Mouse (Mus musculus) forebrain, embryonic 16.5 days (tissue): ENCODE results near the gene Lcp2. TPM values are rescaled to one million over a fixed set of nuclear protein-coding genes. Genes with fewer than 3 reads are reported as not detected.

Experiments
- ATAC-seq: fragments of 200-750 bp; cut with Nextera tagmentation; 2 replicates; pipeline ENCODE4 v1.8.0; 2017; ENCODE audit warnings: mild to moderate bottlenecking, moderate library complexity
- H3K27ac ChIP-seq: fragments of 300-500 bp; sonication (generic); 2 replicates; pipeline ENCODE4 v1.5.1; 2014; ENCODE audit warnings: low read length, control low read depth
- H3K27me3 ChIP-seq: fragments of 300-500 bp; sonication (generic); replicated peaks from 2 replicates; pipeline ENCODE4 v1.6.1; 2014; ENCODE audit warnings: low read length; ENCODE audit not compliant: control insufficient read depth, insufficient read depth
- H3K36me3 ChIP-seq: fragments of 300-500 bp; sonication (generic); 2 replicates; pipeline ENCODE4 v1.6.1; 2014; ENCODE audit not compliant: control insufficient read depth, insufficient read depth
- H3K4me1 ChIP-seq: fragments of 300-500 bp; sonication (generic); replicated peaks from 2 replicates; pipeline ENCODE4 v1.6.1; 2014; ENCODE audit warnings: low read length; ENCODE audit not compliant: control insufficient read depth, insufficient read depth
- H3K4me2 ChIP-seq: fragments of 300-500 bp; sonication (generic); 2 replicates; pipeline ENCODE4 v1.6.1; 2014; ENCODE audit warnings: mild to moderate bottlenecking, low read length, control low read depth
- H3K4me3 ChIP-seq: fragments of 300-500 bp; sonication (generic); replicated peaks from 2 replicates; pipeline ENCODE4 v1.5.1; 2014; ENCODE audit warnings: mild to moderate bottlenecking, low read length, control low read depth
- H3K9ac ChIP-seq: fragments of 300-500 bp; sonication (generic); replicated peaks from 2 replicates; pipeline ENCODE4 v1.6.1; 2014; ENCODE audit warnings: low read depth, low read length, control low read depth
- H3K9me3 ChIP-seq: fragments of 300-500 bp; sonication (generic); 2 replicates; pipeline ENCODE4 v1.6.1; 2016; ENCODE audit warnings: low read length; ENCODE audit not compliant: control insufficient read depth
- WGBS: fragments of 180-500 bp; shearing (Covaris S2); extraction: QIAGEN DNeasy Blood & Tissue Kit; methylation state at CpG from one replicate; pipeline ENCODE4 v1.1.7; 2014; 5-methylcytosine and 5-hydroxymethylcytosine counted together
- polyA plus RNA-seq: library from polyadenylated mRNA; unstranded; fragments of >200 nt; fragmentation: Nextera tagmentation; extraction: Ambion mirVana; gene quantifications from 2 replicates; pipeline ENCODE4 v1.2.1, GENCODE M21; 2015

The Lcp2 gene
- polyA plus RNA-seq, 1 experiment from 2014 or later, result 1.8 TPM

DNA sequence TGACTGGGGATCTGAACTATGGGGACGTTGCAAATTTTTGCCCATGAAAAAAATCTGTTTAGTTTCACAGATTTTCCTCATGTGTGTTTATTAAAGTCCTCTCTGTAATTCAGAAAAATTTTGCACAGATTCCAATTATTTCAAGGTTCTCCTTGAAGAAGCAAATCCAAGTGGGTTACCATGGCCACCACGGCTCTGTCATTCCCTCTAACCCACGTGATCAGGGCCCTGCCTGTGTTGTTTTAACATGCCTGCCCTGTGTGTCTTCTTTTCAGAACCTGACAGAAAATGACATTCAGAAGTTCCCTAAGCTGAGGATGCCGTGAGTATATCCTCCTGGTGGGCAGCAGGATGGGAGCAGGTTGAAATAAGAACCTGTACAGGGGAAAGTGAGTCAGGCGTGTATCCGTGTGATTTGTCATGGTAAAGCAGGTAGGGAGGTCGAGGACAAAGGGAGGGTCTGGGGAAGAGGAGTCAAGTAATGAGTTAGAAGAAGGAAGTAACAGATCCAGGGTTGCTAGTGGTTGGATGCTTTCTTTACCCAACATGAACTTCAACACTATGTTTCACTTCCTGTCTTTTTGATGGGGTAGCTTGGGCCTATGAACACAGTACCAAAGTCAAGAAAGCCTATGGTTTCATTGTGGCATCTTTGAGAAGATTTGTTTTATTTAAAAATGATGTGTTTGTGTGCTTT lies 7.5 kb downstream of the Lcp2 start:
- Histone ChIP-seq H3K4me3 (no peak overlapping the region), H3K36me3 (no peaks in the 10 kb centered on the region), H3K4me1 (no peaks in the 10 kb centered on the region), H3K27me3 (no peaks in the 10 kb centered on the region), H3K9me3 (no peaks in the 10 kb centered on the region), H3K9ac (no peak overlapping the region), H3K27ac (no peak overlapping the region), H3K4me2 (no peak overlapping the region)
- no peak for ATAC-seq
- 83% methylated on average over 7 of the region's 7 CpGs for WGBS

DNA sequence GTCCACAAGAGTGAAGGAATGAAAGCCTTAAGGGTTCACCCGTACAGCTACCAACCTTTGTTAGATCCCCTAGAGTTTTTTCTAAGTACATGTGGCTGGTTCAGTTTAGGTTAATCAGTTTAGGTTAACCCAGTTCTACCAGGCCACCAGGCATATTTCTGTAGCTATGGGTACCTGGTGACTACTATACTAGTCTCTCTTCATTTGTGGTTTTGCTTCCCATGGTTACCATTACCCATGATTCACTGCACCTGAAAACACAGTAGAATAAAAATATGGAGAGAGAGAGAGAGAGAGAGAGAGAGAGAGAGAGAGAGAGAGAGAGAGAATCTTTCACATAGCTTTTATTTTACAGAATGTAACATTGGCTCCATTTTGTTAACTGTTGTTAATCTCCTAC lies 10.0 kb downstream of the Lcp2 start:
- H3K36me3 ChIP-seq, result no peaks in the 10 kb centered on the region
- H3K4me1 ChIP-seq, result no peaks in the 10 kb centered on the region
- H3K9me3 ChIP-seq, result no peaks in the 10 kb centered on the region
- H3K27me3 ChIP-seq, result no peaks in the 10 kb centered on the region
- no peak overlapping the region for H3K4me2 ChIP-seq
- 77% methylated on average over 1 of the region's 1 CpGs for WGBS
- H3K27ac ChIP-seq, result no peak overlapping the region
- no peak for ATAC-seq
- H3K9ac ChIP-seq, result no peak overlapping the region
- H3K4me3 ChIP-seq, result no peak overlapping the region

GRCm38 (mm10) chr11:34058332-34058731 lies 11.6 kb downstream of the Lcp2 start:
- Histone ChIP-seq H3K36me3 (no peaks in the 10 kb centered on the region), H3K27ac (no peak overlapping the region), H3K4me1 (no peaks in the 10 kb centered on the region), H3K9ac (no peak overlapping the region), H3K9me3 (no peaks in the 10 kb centered on the region), H3K27me3 (no peaks in the 10 kb centered on the region), H3K4me3 (no peak overlapping the region), H3K4me2 (no peak overlapping the region)
- ATAC-seq, result no peak

GRCm38 (mm10) chr11:34058960-34059359 lies 12.2 kb downstream of the Lcp2 start:
- H3K27ac ChIP-seq, result no peak overlapping the region
- no peak for ATAC-seq
- 92% methylated on average over 6 of the region's 6 CpGs for WGBS
- H3K36me3 ChIP-seq, result no peaks in the 10 kb centered on the region
- no peak overlapping the region for H3K4me2 ChIP-seq
- no peak overlapping the region for H3K9ac ChIP-seq
- no peaks in the 10 kb centered on the region for H3K9me3 ChIP-seq
- H3K27me3 ChIP-seq, result no peaks in the 10 kb centered on the region
- no peak overlapping the region for H3K4me3 ChIP-seq
- no peaks in the 10 kb centered on the region for H3K4me1 ChIP-seq

DNA sequence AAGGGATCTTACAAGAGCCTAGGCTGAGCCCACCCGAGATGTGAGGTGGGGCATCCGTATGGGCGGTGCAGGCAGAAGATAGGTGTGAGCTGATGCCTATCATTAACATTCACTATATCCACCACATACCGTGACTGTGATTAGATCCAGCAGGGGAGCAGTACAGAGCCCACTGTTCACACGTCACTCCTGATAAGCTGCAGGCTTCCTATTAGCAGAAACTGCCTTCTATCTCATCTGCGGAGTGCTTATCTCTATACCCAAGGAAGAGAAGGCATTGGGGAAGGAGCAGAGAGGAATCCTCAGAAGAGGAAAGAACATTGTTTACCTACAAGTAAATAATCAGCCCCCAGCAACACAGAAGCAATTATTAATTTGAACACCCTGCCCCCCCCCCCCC lies 15.0 kb downstream of the Lcp2 start:
- no peak overlapping the region for H3K27ac ChIP-seq
- no peak overlapping the region for H3K4me3 ChIP-seq
- no peak for ATAC-seq
- H3K27me3 ChIP-seq, result no peaks in the 10 kb centered on the region
- H3K9ac ChIP-seq, result no peak overlapping the region
- no peaks in the 10 kb centered on the region for H3K9me3 ChIP-seq
- no peaks in the 10 kb centered on the region for H3K4me1 ChIP-seq
- WGBS, result 62% methylated on average over 6 of the region's 6 CpGs
- H3K4me2 ChIP-seq, result no peak overlapping the region
- H3K36me3 ChIP-seq, result no peaks in the 10 kb centered on the region

DNA sequence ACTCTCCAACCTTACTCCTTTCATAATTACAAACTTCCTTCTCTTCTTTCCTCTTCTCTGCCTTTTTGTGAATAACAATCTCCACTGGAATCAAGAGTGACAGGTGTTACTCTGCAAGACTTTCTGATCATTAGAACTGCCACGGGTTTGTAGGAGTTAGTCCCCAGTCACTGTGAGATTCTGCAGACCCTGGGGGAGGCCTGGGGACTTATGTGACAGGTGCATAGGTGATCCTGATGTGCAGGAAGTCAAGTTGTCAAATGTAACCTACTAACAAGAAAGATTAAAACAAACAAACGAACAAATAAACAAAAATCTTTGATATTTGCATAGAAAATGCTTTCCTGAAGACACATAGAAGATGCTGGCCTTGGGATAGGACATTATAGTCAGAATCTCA lies 16.5 kb downstream of the Lcp2 start:
- no peak overlapping the region for H3K4me2 ChIP-seq
- H3K36me3 ChIP-seq, result no peaks in the 10 kb centered on the region
- H3K9ac ChIP-seq, result no peak overlapping the region
- ATAC-seq, result no peak
- no peaks in the 10 kb centered on the region for H3K9me3 ChIP-seq
- WGBS, result 67% methylated on average over 2 of the region's 2 CpGs
- no peak overlapping the region for H3K4me3 ChIP-seq
- H3K4me1 ChIP-seq, result no peaks in the 10 kb centered on the region
- no peaks in the 10 kb centered on the region for H3K27me3 ChIP-seq
- H3K27ac ChIP-seq, result no peak overlapping the region

GRCm38 (mm10) chr11:34063702-34064485 lies 17.2 kb downstream of the Lcp2 start:
- H3K9ac ChIP-seq, result no peak overlapping the region
- no peaks in the 10 kb centered on the region for H3K27me3 ChIP-seq
- H3K9me3 ChIP-seq, result no peaks in the 10 kb centered on the region
- ATAC-seq, result no peak
- H3K36me3 ChIP-seq, result no peaks in the 10 kb centered on the region
- H3K4me3 ChIP-seq, result no peak overlapping the region
- H3K4me2 ChIP-seq, result no peak overlapping the region
- no peak overlapping the region for H3K27ac ChIP-seq
- WGBS, result 58% methylated on average over 5 of the region's 5 CpGs
- no peaks in the 10 kb centered on the region for H3K4me1 ChIP-seq

DNA sequence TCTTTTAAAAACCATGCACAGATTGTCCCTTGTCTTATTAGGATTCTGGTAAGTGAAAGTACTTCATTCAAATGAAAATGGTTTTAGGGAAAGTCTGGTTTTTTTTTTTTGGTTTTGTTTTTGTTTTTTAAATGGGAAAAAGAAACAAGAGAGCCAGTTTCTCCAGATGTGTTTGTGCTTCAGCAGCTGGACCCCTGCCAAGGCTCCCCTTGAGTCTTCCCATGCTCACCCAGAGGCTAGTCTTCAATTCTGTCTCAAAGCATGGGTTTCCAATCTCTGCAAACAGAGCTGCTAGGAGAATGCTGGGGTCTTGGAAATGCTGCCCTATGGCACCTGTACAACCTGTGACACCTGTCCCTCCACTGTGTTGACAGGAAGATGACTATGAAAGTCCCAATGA lies 23.9 kb downstream of the Lcp2 start:
- Histone ChIP-seq H3K4me2 (no peak overlapping the region), H3K27me3 (0 out of 2 replicates have a peak, but pooled peaks cover 7% of the 10 kb centered on the region), H3K36me3 (no peaks in the 10 kb centered on the region), H3K9me3 (no peaks in the 10 kb centered on the region), H3K4me3 (no peak overlapping the region), H3K9ac (no peak overlapping the region), H3K27ac (no peak overlapping the region), H3K4me1 (no peaks in the 10 kb centered on the region)
- ATAC-seq, result no peak

GRCm38 (mm10) chr11:34072309-34072708 lies 25.6 kb downstream of the Lcp2 start:
- 78% methylated on average over 4 of the region's 4 CpGs for WGBS

More at GRCm38 (mm10) chr11:34072309-34072708, 25.6 kb downstream of the Lcp2 start:
- no peak for ATAC-seq
- Histone ChIP-seq H3K4me3 (no peak overlapping the region), H3K9ac (no peak overlapping the region), H3K9me3 (no peaks in the 10 kb centered on the region), H3K27ac (no peak overlapping the region), H3K27me3 (0 out of 2 replicates have a peak, but pooled peaks cover 9% of the 10 kb centered on the region), H3K36me3 (no peaks in the 10 kb centered on the region), H3K4me2 (no peak overlapping the region), H3K4me1 (no peaks in the 10 kb centered on the region)
